Mouse (Mus musculus): Measurements from ENCODE around the gene Csmd2.
"Not testable (repeated sequence)": the region's sequence is repeated elsewhere in the genome, so short reads cannot be mapped to it uniquely, and the experiment has no call there.

Gene Csmd2

GRCm38 (mm10) chr4:128483891-128484290 lies 496.2 kb downstream of the Csmd2 start:
- DNase-seq (ENCODE audit: low spot score in 2 of 2), result no peak

- no peak for DNase-seq (ENCODE audit: low spot score in 2 of 2)
Observed at GRCm38 (mm10) chr4:128484679-128485078, 497.0 kb downstream of the Csmd2 start.

- DNase-seq (ENCODE audit: low spot score in 2 of 2), result no peak
Observed at GRCm38 (mm10) chr4:128489521-128490100, 502.0 kb downstream of the Csmd2 start.

GRCm38 (mm10) chr4:128492055-128492454 lies 504.4 kb downstream of the Csmd2 start:
- DNase-seq (ENCODE audit: low spot score in 2 of 2), result peak in 1 of 2 experiments; percentile 31

GRCm38 (mm10) chr4:128499980-128500379 lies 512.3 kb downstream of the Csmd2 start:
- no peak for DNase-seq (ENCODE audit: low spot score in 2 of 2)

- DNase-seq (ENCODE audit: low spot score in 2 of 2), result no peak
Observed at GRCm38 (mm10) chr4:128506878-128507277, 519.2 kb downstream of the Csmd2 start.

- DNase-seq (ENCODE audit: low spot score in 2 of 2), result no peak
Observed at GRCm38 (mm10) chr4:128509885-128510284, 522.2 kb downstream of the Csmd2 start.

GRCm38 (mm10) chr4:128514496-128514895 lies 526.8 kb downstream of the Csmd2 start:
- DNase-seq (ENCODE audit: low spot score in 2 of 2), result no peak

- no peak for DNase-seq (ENCODE audit: low spot score in 2 of 2)
Observed at GRCm38 (mm10) chr4:128521276-128521675, 533.6 kb downstream of the Csmd2 start.

- DNase-seq (ENCODE audit: low spot score in 2 of 2), result no peak
Observed at GRCm38 (mm10) chr4:128543378-128543777, 555.7 kb downstream of the Csmd2 start.

- not testable (repeated sequence) for DNase-seq (ENCODE audit: low spot score in 2 of 2)
Observed at GRCm38 (mm10) chr4:128543956-128544486, 556.4 kb downstream of the Csmd2 start.

GRCm38 (mm10) chr4:128550756-128551155 lies 563.1 kb downstream of the Csmd2 start:
- DNase-seq (ENCODE audit: low spot score in 2 of 2), result no peak

- DNase-seq (ENCODE audit: low spot score in 2 of 2), result no peak
Observed at GRCm38 (mm10) chr4:128554198-128554597, 566.5 kb downstream of the Csmd2 start.

GRCm38 (mm10) chr4:128560327-128560726 lies 572.7 kb downstream of the Csmd2 start:
- no peak for DNase-seq (ENCODE audit: low spot score in 2 of 2)

GRCm38 (mm10) chr4:128575811-128576210 lies 588.2 kb downstream of the Csmd2 start:
- no peak for DNase-seq (ENCODE audit: low spot score in 2 of 2)

- DNase-seq (ENCODE audit: low spot score in 2 of 2), result no peak
Observed at GRCm38 (mm10) chr4:128579182-128579581, 591.5 kb downstream of the Csmd2 start.

GRCm38 (mm10) chr4:128593286-128593685 lies 605.6 kb downstream of the Csmd2 start:
- no peak for DNase-seq (ENCODE audit: low spot score in 2 of 2)

GRCm38 (mm10) chr4:128594062-128594461 lies 606.4 kb downstream of the Csmd2 start:
- no peak for DNase-seq (ENCODE audit: low spot score in 2 of 2)

GRCm38 (mm10) chr4:128597801-128598560 lies 610.3 kb downstream of the Csmd2 start:
- no peak for DNase-seq (ENCODE audit: low spot score in 2 of 2)

- DNase-seq (ENCODE audit: low spot score in 2 of 2), result no peak
Observed at GRCm38 (mm10) chr4:128606586-128606985, 618.9 kb downstream of the Csmd2 start.

- DNase-seq (ENCODE audit: low spot score in 2 of 2), result no peak
Observed at GRCm38 (mm10) chr4:128607661-128608060, 620.0 kb downstream of the Csmd2 start.

- no peak for DNase-seq (ENCODE audit: low spot score in 2 of 2)
Observed at GRCm38 (mm10) chr4:128609276-128609924, 621.7 kb downstream of the Csmd2 start.
